ENCODE assay signal across 23 mouse cellular contexts in genomic region chr10:25396859-25397258, GRCm38 (mm10). TPM values are rescaled to one million over a fixed set of nuclear protein-coding genes. Genes with fewer than 3 reads are reported as not detected.
DNase-seq lines count a peak whose midpoint lies in the region; ATAC-seq and TF ChIP-seq lines count a peak whose summit lies in the region.
"Had no signal": no experiment of that assay in that cellular context is flagged by ENCODE, and none has a peak within 500 bp of the region (broad histone marks: within the 10 kb centered on the region; RNA-seq: fewer than 3 reads in every experiment).

No protein-coding gene starts in this region.

- no peaks in the 10 kb centered on the region for H3K79me2 ChIP-seq in MEL (ENCODE audit: control insufficient read depth, insufficient read depth, low read length, poor library complexity)

- no peaks in the 10 kb centered on the region for H3K9me3 ChIP-seq in liver, embryonic 11.5 days (ENCODE audit: control insufficient read depth, low read length)
- H3K9me3 ChIP-seq in MEL (replicated peaks; ENCODE audit: insufficient read depth, low read length) = no peaks in the 10 kb centered on the region
- H3K9me3 ChIP-seq in liver, embryonic 13.5 days (replicated peaks) = no peaks in the 10 kb centered on the region
- no peaks in the 10 kb centered on the region for H3K9me3 ChIP-seq in midbrain, embryonic 13.5 days
- H3K9me3 ChIP-seq: heart, embryonic 10.5 days; heart, embryonic 13.5 days; hindbrain, embryonic 12.5 days; hindbrain, embryonic 15.5 days had no signal

- TF ChIP-seq POLR2A in MEL (IDR thresholded peaks at IDR 0.05; ENCODE audit: control insufficient read depth in 1 of 2, insufficient read depth in 1 of 2, low read depth in 1 of 2, low read length in 2 of 2, poor library complexity in 1 of 2) = no peak

- H3K4me1 ChIP-seq in liver, embryonic 11.5 days (replicated peaks; ENCODE audit: control insufficient read depth, insufficient read depth, low read length) = peaks cover 18% of the 10 kb centered on the region; the same call in 1 of the 2 replicates
- peaks cover 4% of the 10 kb centered on the region in 2 experiments; a peak in 3 of 4 replicates for H3K4me1 ChIP-seq in MEL (ENCODE audit: control insufficient read depth in 1 of 2, insufficient read depth in 2 of 2, low read length in 2 of 2)
- peaks cover 35% of the 10 kb centered on the region for H3K4me1 ChIP-seq in liver, embryonic 13.5 days (replicated peaks)
- peaks cover 10% of the 10 kb centered on the region for H3K4me1 ChIP-seq in midbrain, embryonic 13.5 days (replicated peaks)
- H3K4me1 ChIP-seq: hindbrain, embryonic 12.5 days had no signal

- H3K4me2 ChIP-seq in liver, embryonic 11.5 days = no peak overlapping the region
- no peak overlapping the region for H3K4me2 ChIP-seq in liver, embryonic 13.5 days
- H3K4me2 ChIP-seq in midbrain, embryonic 13.5 days (replicated peaks) = no peak overlapping the region
- H3K4me2 ChIP-seq: heart, embryonic 13.5 days; hindbrain, embryonic 12.5 days; hindbrain, embryonic 15.5 days had no signal

- DNase-seq in liver, embryonic 11.5 days (ENCODE audit: low spot score) = no peak
- DNase-seq in liver (no peak), MEL (ENCODE audit: low read depth, low spot score) (no peak)
- DNase-seq in liver, embryonic 13.5 days = no peak
- no peak for DNase-seq in heart, adult 9 months (ENCODE audit: low spot score in 2 of 2)
- DNase-seq in adrenal gland, adult (ENCODE audit: inconsistent age in 2 of 2, low spot score in 1 of 2) = no peak
- DNase-seq: adrenal gland, adult 2 months; adrenal gland, postnatal 14 days; cerebellum, adult 18-20 months; cerebellum, adult 9-10 months; cerebellum, postnatal 14 days; forebrain, postnatal 0 days; gastrocnemius, adult 2 months; gastrocnemius, postnatal 14 days; heart, adult 18-20 months; heart, postnatal 14 days had no signal

- H3K27me3 ChIP-seq in liver, embryonic 11.5 days (replicated peaks; ENCODE audit: control insufficient read depth, insufficient read depth, low read length) = no peaks in the 10 kb centered on the region
- H3K27me3 ChIP-seq in MEL (ENCODE audit: control insufficient read depth in 1 of 2, insufficient read depth in 2 of 2, low read length in 2 of 2) = no peaks in the 10 kb centered on the region
- H3K27me3 ChIP-seq in liver, embryonic 13.5 days = no peaks in the 10 kb centered on the region
- no peaks in the 10 kb centered on the region for H3K27me3 ChIP-seq in midbrain, embryonic 13.5 days
- H3K27me3 ChIP-seq: heart, embryonic 13.5 days; hindbrain, embryonic 12.5 days; hindbrain, embryonic 15.5 days had no signal

- TF ChIP-seq RAD21 in MEL (IDR thresholded peaks at IDR 0.05; ENCODE audit: low read depth, low read length) = no peak

- no peak overlapping the region for H3K27ac ChIP-seq in liver, embryonic 11.5 days (ENCODE audit: low read depth, low read length)
- no peak overlapping the region for H3K27ac ChIP-seq in MEL (ENCODE audit: control insufficient read depth, low read depth, low read length)
- H3K27ac ChIP-seq in liver, embryonic 13.5 days = no peak overlapping the region
- no peak overlapping the region for H3K27ac ChIP-seq in midbrain, embryonic 13.5 days
- H3K27ac ChIP-seq: gastrocnemius, adult 2 months; heart, embryonic 10.5 days; heart, embryonic 13.5 days; hindbrain, embryonic 12.5 days; hindbrain, embryonic 15.5 days had no signal

- no peak overlapping the region for H3K4me3 ChIP-seq in liver, embryonic 11.5 days (ENCODE audit: low read depth, low read length)
- H3K4me3 ChIP-seq in MEL (ENCODE audit: control insufficient read depth in 1 of 2, insufficient read depth in 1 of 2, low read depth in 2 of 2, low read length in 2 of 2) = no peak overlapping the region
- no peak overlapping the region for H3K4me3 ChIP-seq in liver, embryonic 13.5 days (replicated peaks)
- H3K4me3 ChIP-seq in midbrain, embryonic 13.5 days (replicated peaks) = no peak overlapping the region
- H3K4me3 ChIP-seq: gastrocnemius, adult 2 months; heart, embryonic 10.5 days; heart, embryonic 13.5 days; hindbrain, embryonic 12.5 days; hindbrain, embryonic 15.5 days had no signal

- WGBS in liver, embryonic 11.5 days = 56% methylated on average over 3 of the region's 3 CpGs
- WGBS in liver, embryonic 13.5 days (ENCODE audit: insufficient replicate concordance) = 35% methylated on average over 3 of the region's 3 CpGs
- WGBS in midbrain, embryonic 13.5 days = 87% methylated on average over 3 of the region's 3 CpGs

- no peaks in the 10 kb centered on the region for H3K36me3 ChIP-seq in liver, embryonic 11.5 days (ENCODE audit: control insufficient read depth, insufficient read depth, low read length)
- H3K36me3 ChIP-seq in MEL (ENCODE audit: control insufficient read depth in 1 of 2, insufficient read depth in 2 of 2, low read length in 2 of 2) = peaks cover 0 to 5% of the 10 kb centered on the region in 2 experiments; a peak in 2 of 4 replicates
- no peaks in the 10 kb centered on the region for H3K36me3 ChIP-seq in liver, embryonic 13.5 days
- no peaks in the 10 kb centered on the region for H3K36me3 ChIP-seq in midbrain, embryonic 13.5 days
- H3K36me3 ChIP-seq: heart, embryonic 10.5 days; heart, embryonic 13.5 days; hindbrain, embryonic 12.5 days; hindbrain, embryonic 15.5 days had no signal

- no peak for TF ChIP-seq EP300 in MEL (IDR thresholded peaks at IDR 0.05; ENCODE audit: low read depth in 1 of 2, low read length in 2 of 2)

- no peak overlapping the region for H3K9ac ChIP-seq in liver, embryonic 11.5 days (ENCODE audit: low read depth, low read length)
- H3K9ac ChIP-seq in MEL (ENCODE audit: control insufficient read depth, low read depth, low read length, poor library complexity, severe bottlenecking) = no peak overlapping the region
- no peak overlapping the region for H3K9ac ChIP-seq in liver, embryonic 13.5 days
- H3K9ac ChIP-seq in midbrain, embryonic 13.5 days (replicated peaks) = no peak overlapping the region
- H3K9ac ChIP-seq: forebrain, postnatal 0 days; heart, embryonic 13.5 days; hindbrain, embryonic 12.5 days; hindbrain, embryonic 15.5 days had no signal

- ATAC-seq in liver, embryonic 11.5 days (replicated peaks; ENCODE audit: low FRiP score) = peak; percentile 71
- peak; percentile 41; the same call in 1 of the 2 replicates for ATAC-seq in liver, embryonic 13.5 days (ENCODE audit: low read depth)
- no peak for ATAC-seq in midbrain, embryonic 13.5 days
- ATAC-seq: CD4-positive, CD25-positive, alpha-beta regulatory T cell, adult 4 months; forebrain, embryonic 14.5 days; forebrain, postnatal 0 days had no signal

- no peak for TF ChIP-seq CTCF in MEL (IDR thresholded peaks at IDR 0.05 in 2 of 3, conservative IDR thresholded peaks at IDR 0.05 in 1 of 3; ENCODE audit: control insufficient read depth in 1 of 3, insufficient read depth in 1 of 3, low read depth in 2 of 3, low read length in 3 of 3, poor library complexity in 1 of 3, severe bottlenecking in 1 of 3)

TF ChIP-seq in MEL, 35 proteins besides CTCF, POLR2A, EP300 and RAD21:
- TF ChIP-seq TAL1 (IDR thresholded peaks at IDR 0.05; ENCODE audit: low read length) (0 out of 2 replicates have a peak, but pooled peaks have one; percentile 4), KAT2A (conservative IDR thresholded peaks at IDR 0.05; ENCODE audit: low read depth, low read length) (no peak)
TF ChIP-seq in MEL: peak in this region for 1.

RNA-seq across cellular contexts. Expression of gene Epb41l2, which starts 37.3 kb away (rescaled TPM):
- polyA plus RNA-seq in liver, embryonic 11.5 days (2014; fragmentation: Nextera tagmentation; extraction: Ambion mirVana) = 29.6 and 31.1 TPM in 2 replicates
- 4.7 and 8.1 TPM in 2 replicates for total RNA-seq in MEL (2012; rRNA removed)
- polyA plus RNA-seq in MEL (2012; ENCODE audit: insufficient read depth in 1 of 2, insufficient read length in 2 of 2, low read depth in 1 of 2, low replicate concordance in 2 of 2, missing spikeins in 1 of 2) = 10 to 100 TPM in 1 of 2 experiments, not detected in 1; 23.7 TPM
- 9.0 and 12.5 TPM in 2 replicates for polyA plus RNA-seq in liver, embryonic 13.5 days (2015; fragmentation: Nextera tagmentation; extraction: Ambion mirVana)
- 21.7 and 25.6 TPM in 2 replicates for polyA plus RNA-seq in midbrain, embryonic 13.5 days (2015; fragmentation: Nextera tagmentation; extraction: Ambion mirVana)
